Mouse (Mus musculus): ENCODE measurements at regions not wholly inside any gene's neighbourhood (a gene's known extent, or its start where the extent isn't known, plus 50 kb on each side); places are given as distances from the start of the nearest gene placed in this dataset.
"Not testable (repeated sequence)": the region's sequence is repeated elsewhere in the genome, so short reads cannot be mapped to it uniquely, and the experiment has no call there.

DNA sequence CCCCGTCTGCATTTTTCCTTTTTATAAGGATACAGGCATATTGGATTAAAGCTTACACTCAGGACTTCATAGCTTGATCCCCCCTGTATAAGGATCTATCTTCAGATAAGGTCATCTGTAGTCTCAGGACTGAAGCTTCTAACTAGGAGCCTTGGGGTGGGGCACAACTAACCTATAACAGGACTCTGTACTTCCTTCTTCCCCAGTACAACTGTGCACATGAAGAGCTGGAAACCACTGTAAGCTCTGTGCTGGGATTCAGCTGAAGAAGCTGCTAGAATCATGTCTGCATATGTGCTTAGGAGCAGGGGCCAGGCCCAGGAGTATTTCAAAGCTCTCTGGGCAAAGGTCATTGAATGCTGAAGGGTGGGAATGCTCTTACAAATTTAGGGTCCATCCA is 137.9 kb downstream of the Tcp10c start:
- not testable (repeated sequence) for TF ChIP-seq CTCF (IDR thresholded peaks at IDR 0.05; ENCODE audit: low read depth); EP300 (optimal IDR thresholded peaks at IDR 0.05)

Measured in stomach, postnatal 0 days (tissue).